Mouse (Mus musculus): Measurements from ENCODE around the gene Spata19. TPM values are rescaled to one million over a fixed set of nuclear protein-coding genes. Genes with fewer than 3 reads are reported as not detected.
A peak's percentile ranks its signal among the peaks of the same experiment; 100 is the strongest.

The Spata19 gene
- polyA plus RNA-seq (2012; fragmentation: generic; extraction: Trizol), result not detected

GRCm38 (mm10) chr9:27396500-27396899 lies at the start of gene Spata19:
Gene Spata19 (plus strand): TSS chr9:27396800.
- Histone ChIP-seq H3K4me3 (no peak within 1 kb of the TSS), H3K79me2 (ENCODE audit: control insufficient read depth, insufficient read depth) (no peaks in the 10 kb centered on the region), H3K36me3 (ENCODE audit: control insufficient read depth, insufficient read depth) (no peaks in the 10 kb centered on the region), H3K27me3 (ENCODE audit: control insufficient read depth, insufficient read depth, insufficient read length) (no peaks in the 10 kb centered on the region), H3ac (ENCODE audit: control insufficient read depth, insufficient read length) (no peak within 1 kb of the TSS), H3K4me2 (ENCODE audit: low read depth) (no peak within 1 kb of the TSS)
- no peak for TF ChIP-seq POLR2AphosphoS2 (IDR thresholded peaks at IDR 0.05; ENCODE audit: insufficient read length, low read depth)
- no peak for TF ChIP-seq MAX (IDR thresholded peaks at IDR 0.05; ENCODE audit: low read depth)
- no peak for TF ChIP-seq SRF (IDR thresholded peaks at IDR 0.05; ENCODE audit: control insufficient read depth, insufficient read length, low read depth)
- no peak for TF ChIP-seq MYOD1 (IDR thresholded peaks at IDR 0.05; ENCODE audit: control insufficient read depth in 1 of 3, insufficient read length in 2 of 3, low read depth in 2 of 3)
- no peak for TF ChIP-seq TCF12 (IDR thresholded peaks at IDR 0.05; ENCODE audit: insufficient read depth, poor library complexity, severe bottlenecking)
- TF ChIP-seq USF1 (IDR thresholded peaks at IDR 0.05; ENCODE audit: low read depth), result no peak
- no peak for TF ChIP-seq E2F4 (IDR thresholded peaks at IDR 0.05; ENCODE audit: insufficient read depth)
- TF ChIP-seq REST (IDR thresholded peaks at IDR 0.05; ENCODE audit: insufficient read depth, insufficient read length), result no peak
- TF ChIP-seq MYOG (IDR thresholded peaks at IDR 0.05; ENCODE audit: control insufficient read depth in 1 of 3, insufficient read depth in 1 of 3, insufficient read length in 2 of 3, low read depth in 2 of 3), result no peak
- no peak for TF ChIP-seq POLR2A (IDR thresholded peaks at IDR 0.05; ENCODE audit: insufficient read length, low read depth)
- TF ChIP-seq TCF3 (IDR thresholded peaks at IDR 0.05; ENCODE audit: insufficient read length, low read depth), result no peak

- Histone ChIP-seq H3K4me3 (no peak overlapping the region), H3K79me2 (ENCODE audit: control insufficient read depth, insufficient read depth) (no peaks in the 10 kb centered on the region), H3K27me3 (ENCODE audit: control insufficient read depth, insufficient read depth, insufficient read length) (no peaks in the 10 kb centered on the region), H3K36me3 (ENCODE audit: control insufficient read depth, insufficient read depth) (no peaks in the 10 kb centered on the region), H3ac (ENCODE audit: control insufficient read depth, insufficient read length) (no peak overlapping the region), H3K4me2 (ENCODE audit: low read depth) (no peak overlapping the region)
- no peak for TF ChIP-seq CEBPB (IDR thresholded peaks at IDR 0.05; ENCODE audit: insufficient read depth, poor library complexity, severe bottlenecking)
- no peak for TF ChIP-seq MYOD1 (IDR thresholded peaks at IDR 0.05; ENCODE audit: control insufficient read depth in 1 of 3, insufficient read length in 2 of 3, low read depth in 2 of 3)
- TF ChIP-seq POLR2A (IDR thresholded peaks at IDR 0.05; ENCODE audit: insufficient read length, low read depth), result no peak
- TF ChIP-seq TCF3 (IDR thresholded peaks at IDR 0.05; ENCODE audit: insufficient read length, low read depth), result no peak
- TF ChIP-seq MYOG (IDR thresholded peaks at IDR 0.05; ENCODE audit: control insufficient read depth in 1 of 3, insufficient read depth in 1 of 3, insufficient read length in 2 of 3, low read depth in 2 of 3), result no peak
- no peak for TF ChIP-seq USF1 (IDR thresholded peaks at IDR 0.05; ENCODE audit: low read depth)
- TF ChIP-seq REST (IDR thresholded peaks at IDR 0.05; ENCODE audit: insufficient read depth, insufficient read length), result no peak
- no peak for TF ChIP-seq TCF12 (IDR thresholded peaks at IDR 0.05; ENCODE audit: insufficient read depth, poor library complexity, severe bottlenecking)
Measured at GRCm38 (mm10) chr9:27353082-27353481, 43.5 kb upstream of the Spata19 start.

GRCm38 (mm10) chr9:27357893-27358292 lies 38.7 kb upstream of the Spata19 start:
- TF ChIP-seq USF1 (IDR thresholded peaks at IDR 0.05; ENCODE audit: low read depth) (no peak), MYOD1 (IDR thresholded peaks at IDR 0.05; ENCODE audit: control insufficient read depth in 1 of 3, insufficient read length in 2 of 3, low read depth in 2 of 3) (no peak), CEBPB (IDR thresholded peaks at IDR 0.05; ENCODE audit: insufficient read depth, poor library complexity, severe bottlenecking) (no peak), POLR2AphosphoS2 (IDR thresholded peaks at IDR 0.05; ENCODE audit: insufficient read length, low read depth) (no peak), TCF12 (IDR thresholded peaks at IDR 0.05; ENCODE audit: insufficient read depth, poor library complexity, severe bottlenecking) (no peak), E2F4 (IDR thresholded peaks at IDR 0.05; ENCODE audit: insufficient read depth) (no peak), TCF3 (IDR thresholded peaks at IDR 0.05; ENCODE audit: insufficient read length, low read depth) (no peak), MYOG (IDR thresholded peaks at IDR 0.05; ENCODE audit: control insufficient read depth in 1 of 3, insufficient read depth in 1 of 3, insufficient read length in 2 of 3, low read depth in 2 of 3) (no peak), SRF (IDR thresholded peaks at IDR 0.05; ENCODE audit: control insufficient read depth, insufficient read length, low read depth) (no peak), REST (IDR thresholded peaks at IDR 0.05; ENCODE audit: insufficient read depth, insufficient read length) (no peak)
- Histone ChIP-seq H3K4me3 (no peak overlapping the region), H3K27me3 (ENCODE audit: control insufficient read depth, insufficient read depth, insufficient read length) (no peaks in the 10 kb centered on the region), H3K79me2 (ENCODE audit: control insufficient read depth, insufficient read depth) (no peaks in the 10 kb centered on the region), H3K4me2 (ENCODE audit: low read depth) (no peak overlapping the region), H3ac (ENCODE audit: control insufficient read depth, insufficient read length) (no peak overlapping the region), H3K36me3 (ENCODE audit: control insufficient read depth, insufficient read depth) (no peaks in the 10 kb centered on the region)

GRCm38 (mm10) chr9:27367231-27367630 lies 29.4 kb upstream of the Spata19 start:
- no peaks in the 10 kb centered on the region for H3K27me3 ChIP-seq (ENCODE audit: control insufficient read depth, insufficient read depth, insufficient read length)
- H3ac ChIP-seq (ENCODE audit: control insufficient read depth, insufficient read length), result no peak overlapping the region
- H3K79me2 ChIP-seq (ENCODE audit: control insufficient read depth, insufficient read depth), result no peaks in the 10 kb centered on the region
- H3K36me3 ChIP-seq (ENCODE audit: control insufficient read depth, insufficient read depth), result no peaks in the 10 kb centered on the region
- no peak for TF ChIP-seq POLR2AphosphoS2 (IDR thresholded peaks at IDR 0.05; ENCODE audit: insufficient read length, low read depth)
- TF ChIP-seq MYOD1 (IDR thresholded peaks at IDR 0.05; ENCODE audit: control insufficient read depth in 1 of 3, insufficient read length in 2 of 3, low read depth in 2 of 3), result no peak
- TF ChIP-seq REST (IDR thresholded peaks at IDR 0.05; ENCODE audit: insufficient read depth, insufficient read length), result peak; percentile 27
- no peak overlapping the region for H3K4me2 ChIP-seq (ENCODE audit: low read depth)
- no peak overlapping the region for H3K4me3 ChIP-seq

GRCm38 (mm10) chr9:27369108-27369507 lies 27.5 kb upstream of the Spata19 start:
- Histone ChIP-seq H3K27me3 (ENCODE audit: control insufficient read depth, insufficient read depth, insufficient read length) (no peaks in the 10 kb centered on the region), H3K36me3 (ENCODE audit: control insufficient read depth, insufficient read depth) (no peaks in the 10 kb centered on the region), H3ac (ENCODE audit: control insufficient read depth, insufficient read length) (no peak overlapping the region), H3K4me3 (no peak overlapping the region), H3K4me2 (ENCODE audit: low read depth) (no peak overlapping the region), H3K79me2 (ENCODE audit: control insufficient read depth, insufficient read depth) (no peaks in the 10 kb centered on the region)
- TF ChIP-seq POLR2A (IDR thresholded peaks at IDR 0.05; ENCODE audit: insufficient read length, low read depth), result no peak
- no peak for TF ChIP-seq MYOD1 (IDR thresholded peaks at IDR 0.05; ENCODE audit: control insufficient read depth in 1 of 3, insufficient read length in 2 of 3, low read depth in 2 of 3)
- no peak for TF ChIP-seq TCF3 (IDR thresholded peaks at IDR 0.05; ENCODE audit: insufficient read length, low read depth)
- TF ChIP-seq REST (IDR thresholded peaks at IDR 0.05; ENCODE audit: insufficient read depth, insufficient read length), result no peak
- TF ChIP-seq MYOG (IDR thresholded peaks at IDR 0.05; ENCODE audit: control insufficient read depth in 1 of 3, insufficient read depth in 1 of 3, insufficient read length in 2 of 3, low read depth in 2 of 3), result no peak
- TF ChIP-seq POLR2AphosphoS2 (IDR thresholded peaks at IDR 0.05; ENCODE audit: insufficient read length, low read depth), result no peak
- no peak for TF ChIP-seq USF1 (IDR thresholded peaks at IDR 0.05; ENCODE audit: low read depth)
- TF ChIP-seq E2F4 (IDR thresholded peaks at IDR 0.05; ENCODE audit: insufficient read depth), result no peak
- no peak for TF ChIP-seq MAX (IDR thresholded peaks at IDR 0.05; ENCODE audit: low read depth)
- no peak for TF ChIP-seq TCF12 (IDR thresholded peaks at IDR 0.05; ENCODE audit: insufficient read depth, poor library complexity, severe bottlenecking)
- no peak for TF ChIP-seq CEBPB (IDR thresholded peaks at IDR 0.05; ENCODE audit: insufficient read depth, poor library complexity, severe bottlenecking)
- no peak for TF ChIP-seq SRF (IDR thresholded peaks at IDR 0.05; ENCODE audit: control insufficient read depth, insufficient read length, low read depth)

All from myocyte (in vitro differentiated cells).